Mouse (Mus musculus): ENCODE data around the gene Ndel1. TPM values are rescaled to one million over a fixed set of nuclear protein-coding genes. Genes with fewer than 3 reads are reported as not detected.
"Not testable (repeated sequence)": the region's sequence is repeated elsewhere in the genome, so short reads cannot be mapped to it uniquely, and the experiment has no call there.

Gene Ndel1
- polyA plus RNA-seq, 1 experiment from 2014 or later, result 53.9 TPM

DNA sequence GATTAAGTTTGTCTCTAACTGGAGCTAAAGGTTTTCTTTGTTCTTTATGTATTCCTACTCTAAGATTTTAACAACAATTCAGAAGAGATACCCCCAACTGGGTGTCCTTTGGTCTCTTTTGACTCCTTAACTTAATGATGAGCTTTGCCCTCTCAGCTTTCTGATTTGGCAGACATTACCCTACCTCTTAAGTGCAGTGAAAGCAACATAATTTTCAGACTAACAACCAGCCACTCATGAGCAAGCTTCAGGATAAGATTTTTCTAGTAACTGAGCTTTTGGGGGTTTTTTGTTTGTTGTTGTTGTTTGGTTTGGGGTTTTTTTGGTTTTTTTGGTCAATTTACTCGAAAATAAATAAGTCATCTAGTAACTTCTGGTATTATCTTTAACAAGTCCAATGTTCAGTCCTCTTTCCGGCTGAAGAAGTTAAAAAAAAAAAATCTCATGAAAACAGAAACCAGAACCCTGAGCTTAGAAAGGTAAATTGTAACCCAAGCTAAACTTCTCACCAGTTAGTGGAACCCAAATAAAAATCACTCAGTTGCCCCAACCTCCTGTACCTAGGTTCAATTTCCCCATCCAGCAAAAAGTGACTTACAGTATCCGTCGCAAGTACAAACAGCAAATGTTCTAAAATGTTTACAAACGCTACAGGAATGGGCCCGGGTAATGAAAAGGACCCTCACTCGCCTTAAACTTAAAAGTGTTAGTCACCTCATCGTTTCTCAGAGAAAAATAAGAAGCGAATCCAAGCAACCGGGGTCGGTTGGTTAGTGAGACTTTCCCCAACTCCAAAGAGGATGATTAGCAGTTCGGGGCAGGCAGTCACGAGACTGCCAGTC lies 19.8 kb downstream of the Ndel1 start:
- 3% methylated on average over 13 of the region's 13 CpGs for WGBS
- no peaks in the 10 kb centered on the region for H3K27me3 ChIP-seq (replicated peaks; ENCODE audit: control insufficient read depth, insufficient read depth, low read length)
- DNase-seq (ENCODE audit: low spot score), result no peak
- H3K9ac ChIP-seq (ENCODE audit: low read depth, low read length), result peak overlapping the region; percentile 97
- H3K4me1 ChIP-seq (replicated peaks; ENCODE audit: control insufficient read depth, insufficient read depth, low read length), result peaks cover 40% of the 10 kb centered on the region
- no peaks in the 10 kb centered on the region for H3K36me3 ChIP-seq (ENCODE audit: control insufficient read depth, insufficient read depth, low read length)
- H3K4me2 ChIP-seq, result peak overlapping the region; percentile 88
- no peaks in the 10 kb centered on the region for H3K9me3 ChIP-seq (ENCODE audit: control insufficient read depth, low read length)
- H3K4me3 ChIP-seq (ENCODE audit: low read depth, low read length), result peak overlapping the region; percentile 99
- no peak for ATAC-seq (replicated peaks; ENCODE audit: low FRiP score)
- H3K27ac ChIP-seq (ENCODE audit: low read depth, low read length), result peak overlapping the region; percentile 98

DNA sequence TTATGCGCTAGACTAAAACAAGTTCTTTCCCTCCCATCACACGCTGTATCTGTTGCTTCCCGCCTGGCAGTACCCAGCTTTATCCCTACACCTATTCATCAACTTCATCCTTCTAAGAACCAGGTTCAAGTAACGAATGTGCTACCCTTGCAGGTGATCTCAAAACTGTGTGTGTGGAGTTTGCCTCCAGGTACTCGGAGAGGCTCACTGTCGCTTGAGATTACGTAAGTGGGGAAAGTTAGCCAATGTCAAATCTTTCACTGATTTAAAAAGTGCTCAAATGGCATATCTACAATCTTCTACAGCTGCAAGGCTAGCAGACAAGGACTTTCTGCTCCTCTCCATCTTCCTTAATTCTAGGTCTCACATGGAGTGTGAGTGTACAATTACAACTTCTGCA lies 20.8 kb downstream of the Ndel1 start:
- no peak for DNase-seq (ENCODE audit: low spot score)
- H3K4me2 ChIP-seq, result peak overlapping the region; percentile 88
- WGBS, result 80% methylated on average over 7 of the region's 7 CpGs
- no peak overlapping the region for H3K9ac ChIP-seq (ENCODE audit: low read depth, low read length)
- peaks cover 31% of the 10 kb centered on the region for H3K4me1 ChIP-seq (replicated peaks; ENCODE audit: control insufficient read depth, insufficient read depth, low read length)
- no peaks in the 10 kb centered on the region for H3K27me3 ChIP-seq (replicated peaks; ENCODE audit: control insufficient read depth, insufficient read depth, low read length)
- ATAC-seq (replicated peaks; ENCODE audit: low FRiP score), result no peak
- H3K27ac ChIP-seq (ENCODE audit: low read depth, low read length), result no peak overlapping the region
- H3K36me3 ChIP-seq (ENCODE audit: control insufficient read depth, insufficient read depth, low read length), result no peaks in the 10 kb centered on the region
- no peak overlapping the region for H3K4me3 ChIP-seq (ENCODE audit: low read depth, low read length)
- no peaks in the 10 kb centered on the region for H3K9me3 ChIP-seq (ENCODE audit: control insufficient read depth, low read length)

GRCm38 (mm10) chr11:68839606-68840005 lies 32.1 kb downstream of the Ndel1 start:
- Histone ChIP-seq H3K36me3 (ENCODE audit: control insufficient read depth, insufficient read depth, low read length) (peaks cover 32% of the 10 kb centered on the region), H3K9ac (ENCODE audit: low read depth, low read length) (no peak overlapping the region), H3K4me1 (replicated peaks; ENCODE audit: control insufficient read depth, insufficient read depth, low read length) (no peaks in the 10 kb centered on the region), H3K4me3 (ENCODE audit: low read depth, low read length) (no peak overlapping the region), H3K27ac (ENCODE audit: low read depth, low read length) (no peak overlapping the region), H3K4me2 (no peak overlapping the region), H3K27me3 (replicated peaks; ENCODE audit: control insufficient read depth, insufficient read depth, low read length) (no peaks in the 10 kb centered on the region), H3K9me3 (ENCODE audit: control insufficient read depth, low read length) (no peaks in the 10 kb centered on the region)
- ATAC-seq (replicated peaks; ENCODE audit: low FRiP score) (no peak), DNase-seq (ENCODE audit: low spot score) (no peak)
- WGBS, result 85% methylated on average over 5 of the region's 5 CpGs

GRCm38 (mm10) chr11:68835034-68835433 lies 36.6 kb downstream of the Ndel1 start:
- no peak for DNase-seq (ENCODE audit: low spot score)
- no peak overlapping the region for H3K9ac ChIP-seq (ENCODE audit: low read depth, low read length)
- H3K27me3 ChIP-seq (replicated peaks; ENCODE audit: control insufficient read depth, insufficient read depth, low read length), result no peaks in the 10 kb centered on the region
- no peak overlapping the region for H3K27ac ChIP-seq (ENCODE audit: low read depth, low read length)
- no peak overlapping the region for H3K4me2 ChIP-seq
- 82% methylated on average over 3 of the region's 3 CpGs for WGBS
- H3K4me1 ChIP-seq (replicated peaks; ENCODE audit: control insufficient read depth, insufficient read depth, low read length), result no peaks in the 10 kb centered on the region
- H3K4me3 ChIP-seq (ENCODE audit: low read depth, low read length), result no peak overlapping the region
- ATAC-seq (replicated peaks; ENCODE audit: low FRiP score), result no peak
- no peaks in the 10 kb centered on the region for H3K9me3 ChIP-seq (ENCODE audit: control insufficient read depth, low read length)
- H3K36me3 ChIP-seq (ENCODE audit: control insufficient read depth, insufficient read depth, low read length), result peaks cover 30% of the 10 kb centered on the region

DNA sequence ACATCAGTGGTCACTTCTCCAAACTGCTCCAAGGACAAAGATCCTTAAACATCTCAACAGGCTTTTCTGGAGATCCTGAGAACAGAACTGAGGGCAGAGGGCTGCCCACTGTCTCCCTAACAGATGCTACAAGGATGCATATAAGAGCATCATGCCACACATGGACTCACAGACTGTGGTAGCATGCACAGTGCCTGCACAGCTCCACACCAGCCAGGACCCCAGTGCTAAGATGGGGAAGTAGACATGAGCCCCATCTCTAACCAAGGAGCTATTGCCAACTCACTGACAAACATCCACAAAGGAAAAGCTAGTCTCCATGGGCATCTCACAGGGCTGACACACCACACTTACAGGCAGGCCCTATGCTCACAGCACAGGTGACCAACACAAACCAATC lies 38.1 kb downstream of the Ndel1 start:
- H3K9me3 ChIP-seq (ENCODE audit: control insufficient read depth, low read length), result no peaks in the 10 kb centered on the region
- no peak overlapping the region for H3K27ac ChIP-seq (ENCODE audit: low read depth, low read length)
- H3K4me3 ChIP-seq (ENCODE audit: low read depth, low read length), result no peak overlapping the region
- no peak overlapping the region for H3K9ac ChIP-seq (ENCODE audit: low read depth, low read length)
- DNase-seq (ENCODE audit: low spot score) (no peak), ATAC-seq (replicated peaks; ENCODE audit: low FRiP score) (no peak)
- H3K27me3 ChIP-seq (replicated peaks; ENCODE audit: control insufficient read depth, insufficient read depth, low read length), result no peaks in the 10 kb centered on the region
- H3K4me1 ChIP-seq (replicated peaks; ENCODE audit: control insufficient read depth, insufficient read depth, low read length), result no peaks in the 10 kb centered on the region
- no peak overlapping the region for H3K4me2 ChIP-seq
- H3K36me3 ChIP-seq (ENCODE audit: control insufficient read depth, insufficient read depth, low read length), result peaks cover 28% of the 10 kb centered on the region

GRCm38 (mm10) chr11:68832793-68833192 lies 38.9 kb downstream of the Ndel1 start:
- ATAC-seq (replicated peaks; ENCODE audit: low FRiP score) (no peak), DNase-seq (ENCODE audit: low spot score) (no peak)
- Histone ChIP-seq H3K36me3 (ENCODE audit: control insufficient read depth, insufficient read depth, low read length) (peaks cover 32% of the 10 kb centered on the region), H3K4me1 (replicated peaks; ENCODE audit: control insufficient read depth, insufficient read depth, low read length) (no peaks in the 10 kb centered on the region), H3K4me2 (no peak overlapping the region), H3K9ac (ENCODE audit: low read depth, low read length) (no peak overlapping the region), H3K4me3 (ENCODE audit: low read depth, low read length) (no peak overlapping the region), H3K9me3 (ENCODE audit: control insufficient read depth, low read length) (no peaks in the 10 kb centered on the region), H3K27me3 (replicated peaks; ENCODE audit: control insufficient read depth, insufficient read depth, low read length) (no peaks in the 10 kb centered on the region), H3K27ac (ENCODE audit: low read depth, low read length) (no peak overlapping the region)
- WGBS, result 53% methylated on average over 4 of the region's 4 CpGs

- not testable (repeated sequence) for ATAC-seq (replicated peaks; ENCODE audit: low FRiP score)
- H3K36me3 ChIP-seq (ENCODE audit: control insufficient read depth, insufficient read depth, low read length), result peaks cover 32% of the 10 kb centered on the region
These were observed 40.1 kb downstream of the Ndel1 start for GRCm38 (mm10) chr11:68831580-68831979.

GRCm38 (mm10) chr11:68826735-68827134 lies 44.9 kb downstream of the Ndel1 start:
- DNase-seq (ENCODE audit: low spot score) (no peak), ATAC-seq (replicated peaks; ENCODE audit: low FRiP score) (no peak)
- Histone ChIP-seq H3K9me3 (ENCODE audit: control insufficient read depth, low read length) (no peaks in the 10 kb centered on the region), H3K4me1 (replicated peaks; ENCODE audit: control insufficient read depth, insufficient read depth, low read length) (no peaks in the 10 kb centered on the region; the same call in 1 of the 2 replicates), H3K27ac (ENCODE audit: low read depth, low read length) (no peak overlapping the region), H3K4me3 (ENCODE audit: low read depth, low read length) (no peak overlapping the region), H3K4me2 (no peak overlapping the region), H3K9ac (ENCODE audit: low read depth, low read length) (no peak overlapping the region), H3K27me3 (replicated peaks; ENCODE audit: control insufficient read depth, insufficient read depth, low read length) (no peaks in the 10 kb centered on the region), H3K36me3 (ENCODE audit: control insufficient read depth, insufficient read depth, low read length) (peaks cover 17% of the 10 kb centered on the region)
- 69% methylated on average over 3 of the region's 3 CpGs for WGBS

More at GRCm38 (mm10) chr11:68831580-68831979, 40.1 kb downstream of the Ndel1 start:
- H3K4me1 ChIP-seq (replicated peaks; ENCODE audit: control insufficient read depth, insufficient read depth, low read length); H3K27me3 ChIP-seq (replicated peaks; ENCODE audit: control insufficient read depth, insufficient read depth, low read length); H3K9me3 ChIP-seq (ENCODE audit: control insufficient read depth, low read length); H3K4me3 ChIP-seq (ENCODE audit: low read depth, low read length); H3K4me2 ChIP-seq; DNase-seq (ENCODE audit: low spot score); H3K9ac ChIP-seq (ENCODE audit: low read depth, low read length); H3K27ac ChIP-seq (ENCODE audit: low read depth, low read length): not testable (repeated sequence)
- WGBS, result 74% methylated on average over 5 of the region's 5 CpGs

- no peak for DNase-seq (ENCODE audit: low spot score)
- Histone ChIP-seq H3K27me3 (replicated peaks; ENCODE audit: control insufficient read depth, insufficient read depth, low read length) (no peaks in the 10 kb centered on the region), H3K9me3 (ENCODE audit: control insufficient read depth, low read length) (no peaks in the 10 kb centered on the region), H3K27ac (ENCODE audit: low read depth, low read length) (no peak overlapping the region), H3K4me2 (no peak overlapping the region), H3K36me3 (ENCODE audit: control insufficient read depth, insufficient read depth, low read length) (peaks cover 12% of the 10 kb centered on the region), H3K4me1 (replicated peaks; ENCODE audit: control insufficient read depth, insufficient read depth, low read length) (no peaks in the 10 kb centered on the region; the same call in 1 of the 2 replicates), H3K9ac (ENCODE audit: low read depth, low read length) (no peak overlapping the region), H3K4me3 (ENCODE audit: low read depth, low read length) (no peak overlapping the region)
- WGBS, result 91% methylated on average over 15 of the region's 15 CpGs
- ATAC-seq (replicated peaks; ENCODE audit: low FRiP score), result no peak
These were observed 49.3 kb downstream of the Ndel1 start for GRCm38 (mm10) chr11:68822326-68822725.
